Mouse (Mus musculus): ENCODE measurements at regions not wholly inside any gene's neighbourhood (a gene's known extent, or its start where the extent isn't known, plus 50 kb on each side); places are given as distances from the start of the nearest gene placed in this dataset.

- H3K4me3 ChIP-seq (ENCODE audit: low read depth, low read length): no peak overlapping the region
- H3K27ac ChIP-seq (ENCODE audit: low read depth): no peak overlapping the region
- no peaks in the 10 kb centered on the region for H3K9me3 ChIP-seq (ENCODE audit: control insufficient read depth, low read length)
- no peaks in the 10 kb centered on the region for H3K36me3 ChIP-seq (ENCODE audit: control insufficient read depth, insufficient read depth, low read length)
- 74% methylated on average over 10 of the region's 10 CpGs for WGBS
- ATAC-seq (replicated peaks; ENCODE audit: low FRiP score, low TSS enrichment, low read depth) (no peak), DNase-seq (ENCODE audit: low spot score) (no peak)
- no peaks in the 10 kb centered on the region for H3K27me3 ChIP-seq (replicated peaks; ENCODE audit: control insufficient read depth, insufficient read depth, low read length)
- H3K4me1 ChIP-seq (replicated peaks; ENCODE audit: control insufficient read depth, insufficient read depth, low read length): peaks cover 5% of the 10 kb centered on the region; the same call in 1 of the 2 replicates
- H3K9ac ChIP-seq (ENCODE audit: low read length): no peak overlapping the region
- H3K4me2 ChIP-seq (ENCODE audit: low read length): no peak overlapping the region
Measured at GRCm38 (mm10) chr14:58817961-58818504, 324.7 kb downstream of the 1700129C05Rik start.

GRCm38 (mm10) chr14:58816540-58816876 lies 326.2 kb downstream of the 1700129C05Rik start:
- no peak for DNase-seq (ENCODE audit: low spot score)

GRCm38 (mm10) chr14:58815616-58816539 lies 326.8 kb downstream of the 1700129C05Rik start:
- H3K27me3 ChIP-seq (replicated peaks; ENCODE audit: control insufficient read depth, insufficient read depth, low read length): no peaks in the 10 kb centered on the region
- no peak overlapping the region for H3K27ac ChIP-seq (ENCODE audit: low read depth)
- H3K4me3 ChIP-seq (ENCODE audit: low read depth, low read length): no peak overlapping the region
- peaks cover 8% of the 10 kb centered on the region for H3K4me1 ChIP-seq (replicated peaks; ENCODE audit: control insufficient read depth, insufficient read depth, low read length)
- H3K4me2 ChIP-seq (ENCODE audit: low read length): no peak overlapping the region
- H3K9ac ChIP-seq (ENCODE audit: low read length): no peak overlapping the region
- WGBS: 42% methylated on average over 11 of the region's 11 CpGs
- no peak for DNase-seq (ENCODE audit: low spot score)
- H3K36me3 ChIP-seq (ENCODE audit: control insufficient read depth, insufficient read depth, low read length): no peaks in the 10 kb centered on the region
- no peak for ATAC-seq (replicated peaks; ENCODE audit: low FRiP score, low TSS enrichment, low read depth)
- no peaks in the 10 kb centered on the region for H3K9me3 ChIP-seq (ENCODE audit: control insufficient read depth, low read length)

More at GRCm38 (mm10) chr14:58816540-58816876, 326.2 kb downstream of the 1700129C05Rik start:
- peaks cover 8% of the 10 kb centered on the region for H3K4me1 ChIP-seq (replicated peaks; ENCODE audit: control insufficient read depth, insufficient read depth, low read length)
- no peak overlapping the region for H3K4me2 ChIP-seq (ENCODE audit: low read length)
- no peaks in the 10 kb centered on the region for H3K36me3 ChIP-seq (ENCODE audit: control insufficient read depth, insufficient read depth, low read length)
- no peaks in the 10 kb centered on the region for H3K27me3 ChIP-seq (replicated peaks; ENCODE audit: control insufficient read depth, insufficient read depth, low read length)
- no peak for ATAC-seq (replicated peaks; ENCODE audit: low FRiP score, low TSS enrichment, low read depth)
- no peak overlapping the region for H3K27ac ChIP-seq (ENCODE audit: low read depth)
- no peak overlapping the region for H3K9ac ChIP-seq (ENCODE audit: low read length)
- WGBS: 48% methylated on average over 1 of the region's 1 CpGs
- H3K9me3 ChIP-seq (ENCODE audit: control insufficient read depth, low read length): no peaks in the 10 kb centered on the region
- H3K4me3 ChIP-seq (ENCODE audit: low read depth, low read length): no peak overlapping the region

- Histone ChIP-seq H3K4me3 (ENCODE audit: low read depth, low read length) (no peak overlapping the region), H3K36me3 (ENCODE audit: control insufficient read depth, insufficient read depth, low read length) (no peaks in the 10 kb centered on the region), H3K4me1 (replicated peaks; ENCODE audit: control insufficient read depth, insufficient read depth, low read length) (peaks cover 8% of the 10 kb centered on the region), H3K27ac (ENCODE audit: low read depth) (no peak overlapping the region), H3K9me3 (ENCODE audit: control insufficient read depth, low read length) (no peaks in the 10 kb centered on the region), H3K9ac (ENCODE audit: low read length) (no peak overlapping the region), H3K27me3 (replicated peaks; ENCODE audit: control insufficient read depth, insufficient read depth, low read length) (no peaks in the 10 kb centered on the region), H3K4me2 (ENCODE audit: low read length) (no peak overlapping the region)
- WGBS: 36% methylated on average over 5 of the region's 5 CpGs
- ATAC-seq (replicated peaks; ENCODE audit: low FRiP score, low TSS enrichment, low read depth): no peak
- DNase-seq (ENCODE audit: low spot score): no peak
Measured at GRCm38 (mm10) chr14:58812585-58812984, 330.1 kb downstream of the 1700129C05Rik start.

GRCm38 (mm10) chr14:58801402-58801861 lies 341.3 kb downstream of the 1700129C05Rik start:
- DNase-seq (ENCODE audit: low spot score) (no peak), ATAC-seq (replicated peaks; ENCODE audit: low FRiP score, low TSS enrichment, low read depth) (no peak)
- H3K4me1 ChIP-seq (replicated peaks; ENCODE audit: control insufficient read depth, insufficient read depth, low read length): no peaks in the 10 kb centered on the region

GRCm38 (mm10) chr14:58788190-58788945 lies 354.3 kb downstream of the 1700129C05Rik start:
- no peaks in the 10 kb centered on the region for H3K27me3 ChIP-seq (replicated peaks; ENCODE audit: control insufficient read depth, insufficient read depth, low read length)
- DNase-seq (ENCODE audit: low spot score) (no peak), ATAC-seq (replicated peaks; ENCODE audit: low FRiP score, low TSS enrichment, low read depth) (no peak)

More at GRCm38 (mm10) chr14:58801402-58801861, 341.3 kb downstream of the 1700129C05Rik start:
- Histone ChIP-seq H3K9me3 (ENCODE audit: control insufficient read depth, low read length) (no peaks in the 10 kb centered on the region), H3K9ac (ENCODE audit: low read length) (no peak overlapping the region), H3K4me2 (ENCODE audit: low read length) (no peak overlapping the region), H3K4me3 (ENCODE audit: low read depth, low read length) (no peak overlapping the region), H3K36me3 (ENCODE audit: control insufficient read depth, insufficient read depth, low read length) (no peaks in the 10 kb centered on the region), H3K27me3 (replicated peaks; ENCODE audit: control insufficient read depth, insufficient read depth, low read length) (no peaks in the 10 kb centered on the region), H3K27ac (ENCODE audit: low read depth) (no peak overlapping the region)

GRCm38 (mm10) chr14:58787618-58788017 lies 355.1 kb downstream of the 1700129C05Rik start:
- ATAC-seq (replicated peaks; ENCODE audit: low FRiP score, low TSS enrichment, low read depth): no peak
- Histone ChIP-seq H3K27ac (ENCODE audit: low read depth) (no peak overlapping the region), H3K4me3 (ENCODE audit: low read depth, low read length) (no peak overlapping the region), H3K9ac (ENCODE audit: low read length) (no peak overlapping the region), H3K4me1 (replicated peaks; ENCODE audit: control insufficient read depth, insufficient read depth, low read length) (no peaks in the 10 kb centered on the region), H3K9me3 (ENCODE audit: control insufficient read depth, low read length) (no peaks in the 10 kb centered on the region), H3K27me3 (replicated peaks; ENCODE audit: control insufficient read depth, insufficient read depth, low read length) (no peaks in the 10 kb centered on the region), H3K4me2 (ENCODE audit: low read length) (no peak overlapping the region), H3K36me3 (ENCODE audit: control insufficient read depth, insufficient read depth, low read length) (no peaks in the 10 kb centered on the region)
- DNase-seq (ENCODE audit: low spot score): no peak
- WGBS: 78% methylated on average over 2 of the region's 2 CpGs

More at GRCm38 (mm10) chr14:58788190-58788945, 354.3 kb downstream of the 1700129C05Rik start:
- Histone ChIP-seq H3K4me3 (ENCODE audit: low read depth, low read length) (no peak overlapping the region), H3K4me1 (replicated peaks; ENCODE audit: control insufficient read depth, insufficient read depth, low read length) (no peaks in the 10 kb centered on the region), H3K36me3 (ENCODE audit: control insufficient read depth, insufficient read depth, low read length) (no peaks in the 10 kb centered on the region), H3K9me3 (ENCODE audit: control insufficient read depth, low read length) (no peaks in the 10 kb centered on the region), H3K9ac (ENCODE audit: low read length) (no peak overlapping the region), H3K4me2 (ENCODE audit: low read length) (no peak overlapping the region), H3K27ac (ENCODE audit: low read depth) (no peak overlapping the region)
- WGBS: 76% methylated on average over 10 of the region's 10 CpGs

GRCm38 (mm10) chr14:58786791-58787491 lies 355.8 kb downstream of the 1700129C05Rik start:
- H3K4me2 ChIP-seq (ENCODE audit: low read length): no peak overlapping the region
- 91% methylated on average over 4 of the region's 4 CpGs for WGBS
- H3K36me3 ChIP-seq (ENCODE audit: control insufficient read depth, insufficient read depth, low read length): no peaks in the 10 kb centered on the region
- H3K4me1 ChIP-seq (replicated peaks; ENCODE audit: control insufficient read depth, insufficient read depth, low read length): no peaks in the 10 kb centered on the region
- no peaks in the 10 kb centered on the region for H3K27me3 ChIP-seq (replicated peaks; ENCODE audit: control insufficient read depth, insufficient read depth, low read length)
- H3K9me3 ChIP-seq (ENCODE audit: control insufficient read depth, low read length): no peaks in the 10 kb centered on the region
- no peak overlapping the region for H3K9ac ChIP-seq (ENCODE audit: low read length)
- H3K27ac ChIP-seq (ENCODE audit: low read depth): no peak overlapping the region
- no peak for DNase-seq (ENCODE audit: low spot score)
- H3K4me3 ChIP-seq (ENCODE audit: low read depth, low read length): no peak overlapping the region
- ATAC-seq (replicated peaks; ENCODE audit: low FRiP score, low TSS enrichment, low read depth): no peak

All from intestine, embryonic 14.5 days (tissue).